Comparison of ENCODE assay signal across 30 mouse cellular contexts in the genomic region with DNA sequence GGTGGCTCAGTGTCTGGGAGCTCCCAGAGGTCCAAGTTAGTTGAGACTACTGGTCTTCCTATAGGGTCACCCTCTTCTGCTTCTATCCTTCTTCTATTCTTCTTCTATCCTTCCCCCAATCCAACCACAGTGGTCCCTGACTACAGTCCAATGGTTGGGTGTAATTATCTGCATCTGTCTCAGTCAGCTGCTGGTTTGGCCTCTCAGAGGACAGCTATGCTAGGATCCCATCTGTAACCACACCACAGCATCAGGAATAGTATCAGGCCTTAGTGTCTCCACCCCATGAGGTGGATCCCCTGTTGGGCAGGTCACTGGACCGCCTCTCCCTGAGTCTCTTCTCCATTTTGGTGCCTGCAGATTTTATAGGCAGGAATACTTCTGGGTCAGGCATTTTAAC. TPM values are rescaled to one million over a fixed set of nuclear protein-coding genes. Genes with fewer than 3 reads are reported as not detected.
"Had no signal": no experiment of that assay in that cellular context is flagged by ENCODE, and none has a peak within 500 bp of the region (broad histone marks: within the 10 kb centered on the region; RNA-seq: fewer than 3 reads in every experiment).

No protein-coding gene starts in this region.

- H3K4me2 ChIP-seq: embryonic facial prominence, embryonic 12.5 days; embryonic facial prominence, embryonic 13.5 days; embryonic facial prominence, embryonic 15.5 days; forebrain, embryonic 12.5 days; forebrain, embryonic 13.5 days; forebrain, embryonic 15.5 days had no signal

- H3K4me3 ChIP-seq: embryonic facial prominence, embryonic 10.5 days; embryonic facial prominence, embryonic 12.5 days; embryonic facial prominence, embryonic 13.5 days; embryonic facial prominence, embryonic 15.5 days; erythroblast, embryonic 14.5 days; forebrain, embryonic 10.5 days; forebrain, embryonic 12.5 days; forebrain, embryonic 13.5 days; forebrain, embryonic 15.5 days; gastrocnemius, adult 2 months; heart, adult 2 months had no signal

- DNase-seq: cerebellum, adult 2 months; cerebellum, adult 8-10 months; cerebellum, adult 9-10 months; cerebellum, adult 9-11 months; cerebellum, postnatal 10 days; cerebellum, postnatal 14 days; cerebellum, postnatal 25 days; cerebellum, postnatal 36 days; embryo, embryonic 11 days; forebrain, postnatal 0 days; gastrocnemius, adult 2 months; gastrocnemius, postnatal 10 days; gastrocnemius, postnatal 14 days; gastrocnemius, postnatal 25 days; gastrocnemius, postnatal 36 days; heart, adult 18-20 months; heart, adult 2 months had no signal

- H3K36me3 ChIP-seq: embryonic facial prominence, embryonic 10.5 days; embryonic facial prominence, embryonic 12.5 days; embryonic facial prominence, embryonic 13.5 days; embryonic facial prominence, embryonic 15.5 days; forebrain, embryonic 10.5 days; forebrain, embryonic 12.5 days; forebrain, embryonic 15.5 days had no signal

- H3K27me3 ChIP-seq: embryonic facial prominence, embryonic 12.5 days; embryonic facial prominence, embryonic 13.5 days; embryonic facial prominence, embryonic 15.5 days; forebrain, embryonic 13.5 days; forebrain, embryonic 15.5 days had no signal

RNA-seq across cellular contexts. Expression of gene Ush2a, which starts 52.8 kb away (rescaled TPM):
- total RNA-seq: common myeloid progenitor, adult 5-6 weeks; gastrocnemius, adult 18-20 months; gastrocnemius, adult 2 months; gastrocnemius, adult 8-10 months; gastrocnemius, postnatal 14 days; gastrocnemius, postnatal 25 days; gastrocnemius, postnatal 36 days; granulocyte monocyte progenitor cell, adult 5-6 weeks had no signal
- polyA plus RNA-seq: erythroblast, embryonic 14.5 days; heart, adult 2 months had no signal
